Mouse (Mus musculus) heart, adult 2 months (tissue): ENCODE results near the gene Abcg2.

Source experiments
- CTCF ChIP-seq: fragments of 200-600 bp; IDR thresholded peaks from 2 replicates; pipeline ENCODE4 v1.8.1; 2022; ENCODE audit warnings: antibody characterized with exemption, mild to moderate bottlenecking, moderate library complexity
- POLR2A ChIP-seq: fragments of 200-500 bp; IDR thresholded peaks from 2 replicates; pipeline ENCODE4 v1.6.1; 2011; ENCODE audit warnings: mild to moderate bottlenecking, low read depth, low read length, control low read depth; ENCODE audit not compliant: insufficient read depth

GRCm38 (mm10) chr6:58606642-58607041, 22.3 kb downstream of the Abcg2 start:
- no peak for TF ChIP-seq CTCF
- no peak; the same call in 1 of the 2 replicates for TF ChIP-seq POLR2A
